ENCODE assay signal across 9 mouse cellular contexts in the genomic region with DNA sequence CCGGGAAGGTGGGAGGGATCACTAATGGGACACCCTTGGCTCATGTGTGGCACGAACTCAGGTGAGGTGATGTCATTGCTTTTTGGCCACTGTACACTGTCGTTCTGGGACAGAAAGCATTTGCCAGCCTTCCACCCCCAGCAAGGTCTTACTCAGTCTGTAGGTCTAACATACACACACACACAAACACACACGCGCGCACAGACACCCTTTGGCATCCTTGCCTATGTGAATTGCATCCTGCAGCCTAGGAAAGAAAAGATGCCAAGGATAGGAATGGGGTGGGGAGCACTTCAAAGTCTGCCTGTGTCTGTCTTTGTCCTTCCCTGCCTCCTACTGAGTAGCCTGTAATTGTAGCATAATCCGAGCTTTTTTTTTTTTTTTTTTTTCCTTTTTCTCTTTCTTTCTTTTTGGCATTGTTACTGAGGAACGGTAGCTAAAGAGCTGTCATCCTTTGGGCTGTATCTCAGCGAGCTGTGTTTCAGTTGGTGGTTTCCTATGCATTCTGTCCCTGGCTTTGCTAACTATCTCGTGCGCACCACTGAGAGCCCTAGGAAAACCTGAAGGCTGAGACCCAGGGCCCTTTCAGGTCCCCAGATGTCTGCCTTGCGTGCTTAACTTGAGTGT. TPM values are rescaled to one million over a fixed set of nuclear protein-coding genes. Genes with fewer than 3 reads are reported as not detected.
DNase-seq lines count a peak whose midpoint lies in the region; ATAC-seq and TF ChIP-seq lines count a peak whose summit lies in the region.
"Had no signal": no experiment of that assay in that cellular context is flagged by ENCODE, and none has a peak within 500 bp of the region (broad histone marks: within the 10 kb centered on the region; RNA-seq: fewer than 3 reads in every experiment).

No protein-coding gene starts in this region.

- H3K36me3 ChIP-seq in liver, embryonic 16.5 days (ENCODE audit: control insufficient read depth, insufficient read depth), result no peaks in the 10 kb centered on the region
- H3K36me3 ChIP-seq in liver, embryonic 12.5 days, result peaks cover 6% of the 10 kb centered on the region; the same call in 1 of the 2 replicates
- peaks cover 12% of the 10 kb centered on the region for H3K36me3 ChIP-seq in embryonic facial prominence, embryonic 12.5 days
- H3K36me3 ChIP-seq in hindbrain, embryonic 16.5 days (ENCODE audit: control insufficient read depth, insufficient read depth, low read length), result peaks cover 4% of the 10 kb centered on the region

- peak; percentile 35 for ATAC-seq in liver, embryonic 16.5 days (ENCODE audit: low read depth)
- no peak for ATAC-seq in liver, embryonic 12.5 days
- no peak for ATAC-seq in embryonic facial prominence, embryonic 12.5 days (ENCODE audit: insufficient number of reproducible peaks, insufficient read depth, low FRiP score, low TSS enrichment)
- ATAC-seq in hindbrain, embryonic 16.5 days, result no peak
- no peak for ATAC-seq in activated CD4-positive, CD25-positive, alpha-beta regulatory T cell, adult 4 months

- 45% methylated on average over 12 of the region's 12 CpGs for WGBS in liver, embryonic 16.5 days (ENCODE audit: insufficient replicate concordance)
- 59% methylated on average over 12 of the region's 12 CpGs for WGBS in liver, embryonic 12.5 days (ENCODE audit: insufficient replicate concordance)
- WGBS in embryonic facial prominence, embryonic 12.5 days, result 34% methylated on average over 12 of the region's 12 CpGs
- WGBS in hindbrain, embryonic 16.5 days, result 17% methylated on average over 12 of the region's 12 CpGs
- WGBS in olfactory bulb, adult 2 months, result 14% methylated on average over 12 of the region's 12 CpGs

- no peak overlapping the region for H3K9ac ChIP-seq in liver, embryonic 16.5 days (ENCODE audit: low read depth, low read length)
- no peak overlapping the region for H3K9ac ChIP-seq in liver, embryonic 12.5 days
- H3K9ac ChIP-seq in embryonic facial prominence, embryonic 12.5 days, result no peak overlapping the region
- H3K9ac ChIP-seq in hindbrain, embryonic 16.5 days (ENCODE audit: low read depth, low read length), result peak overlapping the region; percentile 20

- TF ChIP-seq CTCF in olfactory bulb, adult 2 months (IDR thresholded peaks at IDR 0.05; ENCODE audit: insufficient read depth, low read depth, low read length), result no peak

- no peaks in the 10 kb centered on the region for H3K27me3 ChIP-seq in liver, embryonic 16.5 days (ENCODE audit: control insufficient read depth, insufficient read depth, low read depth, low read length)
- H3K27me3 ChIP-seq in liver, embryonic 12.5 days (replicated peaks), result no peaks in the 10 kb centered on the region
- H3K27me3 ChIP-seq in embryonic facial prominence, embryonic 12.5 days, result no peaks in the 10 kb centered on the region
- no peaks in the 10 kb centered on the region for H3K27me3 ChIP-seq in hindbrain, embryonic 16.5 days (replicated peaks; ENCODE audit: control insufficient read depth, insufficient read depth, low read length)

- no peak for TF ChIP-seq POLR2A in olfactory bulb, adult 2 months (IDR thresholded peaks at IDR 0.05; ENCODE audit: insufficient read depth, low read depth, low read length)

- H3K9me3 ChIP-seq in liver, embryonic 16.5 days (replicated peaks; ENCODE audit: control insufficient read depth, low read length), result no peaks in the 10 kb centered on the region
- H3K9me3 ChIP-seq in liver, embryonic 12.5 days (replicated peaks), result no peaks in the 10 kb centered on the region
- H3K9me3 ChIP-seq in embryonic facial prominence, embryonic 12.5 days, result no peaks in the 10 kb centered on the region
- H3K9me3 ChIP-seq in hindbrain, embryonic 16.5 days (ENCODE audit: control insufficient read depth, low read length), result no peaks in the 10 kb centered on the region

- no peak overlapping the region for H3K4me3 ChIP-seq in liver, embryonic 16.5 days (ENCODE audit: low read depth, low read length)
- H3K4me3 ChIP-seq in liver, embryonic 12.5 days, result no peak overlapping the region
- H3K4me3 ChIP-seq in embryonic facial prominence, embryonic 12.5 days, result 0 out of 2 replicates have a peak overlapping the region, but pooled peaks have one; percentile 4
- 0 out of 2 replicates have a peak overlapping the region, but pooled peaks have one; percentile 14 for H3K4me3 ChIP-seq in hindbrain, embryonic 16.5 days (ENCODE audit: low read length)
- H3K4me3 ChIP-seq in olfactory bulb, adult 2 months (ENCODE audit: insufficient read depth, low read depth, low read length), result peak overlapping the region; percentile 36
- H3K4me3 ChIP-seq: myocyte had no signal

- peaks cover 50% of the 10 kb centered on the region for H3K4me1 ChIP-seq in liver, embryonic 16.5 days (ENCODE audit: control insufficient read depth, low read depth, low read length)
- peaks cover 73% of the 10 kb centered on the region for H3K4me1 ChIP-seq in liver, embryonic 12.5 days
- H3K4me1 ChIP-seq in embryonic facial prominence, embryonic 12.5 days, result peaks cover 64% of the 10 kb centered on the region
- H3K4me1 ChIP-seq in hindbrain, embryonic 16.5 days (ENCODE audit: control insufficient read depth, insufficient read depth, low read depth, low read length), result peaks cover 73% of the 10 kb centered on the region
- H3K4me1 ChIP-seq in olfactory bulb, adult 2 months (ENCODE audit: control insufficient read depth, insufficient read depth, low read length), result peaks cover 50% of the 10 kb centered on the region

- H3K4me2 ChIP-seq in liver, embryonic 16.5 days (ENCODE audit: low read depth, low read length), result no peak overlapping the region
- no peak overlapping the region for H3K4me2 ChIP-seq in liver, embryonic 12.5 days
- H3K4me2 ChIP-seq in embryonic facial prominence, embryonic 12.5 days (replicated peaks), result peak overlapping the region; percentile 82
- H3K4me2 ChIP-seq in hindbrain, embryonic 16.5 days (ENCODE audit: low read length), result peak overlapping the region; percentile 75

- H3K27ac ChIP-seq in liver, embryonic 16.5 days (ENCODE audit: low read length), result no peak overlapping the region
- no peak overlapping the region for H3K27ac ChIP-seq in liver, embryonic 12.5 days
- peak overlapping the region; percentile 72 for H3K27ac ChIP-seq in embryonic facial prominence, embryonic 12.5 days
- H3K27ac ChIP-seq in hindbrain, embryonic 16.5 days (ENCODE audit: low read depth, low read length), result peak overlapping the region; percentile 76
- H3K27ac ChIP-seq in olfactory bulb, adult 2 months (ENCODE audit: insufficient read depth, low read depth, low read length), result peak overlapping the region; percentile 99

- no peak for DNase-seq in kidney, adult 8-10 months
- no peak for DNase-seq in embryo, embryonic 11 days

RNA-seq across cellular contexts. Expression of a gene that starts 4.8 kb away (rescaled TPM):
- polyA plus RNA-seq in liver, embryonic 16.5 days (2015; fragmentation: Nextera tagmentation; extraction: Ambion mirVana), result 52.3 and 54.7 TPM in 2 replicates
- 41.3 and 42.3 TPM in 2 replicates for polyA plus RNA-seq in liver, embryonic 12.5 days (2016; fragmentation: Nextera tagmentation; extraction: Ambion mirVana)
- 252 and 258 TPM in 2 replicates for polyA plus RNA-seq in embryonic facial prominence, embryonic 12.5 days (2016; fragmentation: Nextera tagmentation; extraction: Ambion mirVana)
- polyA plus RNA-seq in hindbrain, embryonic 16.5 days (2015; fragmentation: Nextera tagmentation; extraction: Ambion mirVana), result 223 and 225 TPM in 2 replicates
- not detected in 2 replicates for polyA plus RNA-seq in olfactory bulb, adult 2 months (2012; ENCODE audit: insufficient read depth, insufficient read length, low replicate concordance, missing spikeins)
- 100 to 1,000 TPM in 1 of 2 experiments, 10 to 100 TPM in 1; 75.8 to 126 TPM for polyA plus RNA-seq in activated CD4-positive, CD25-positive, alpha-beta regulatory T cell, adult 4 months (2017; shearing (Covaris generic))

RNA-seq across cellular contexts. Expression of a gene that starts 29.4 kb away (rescaled TPM):
- 0.13 TPM in 1 of 2 replicates, not detected in the other for polyA plus RNA-seq in liver, embryonic 16.5 days (2015; fragmentation: Nextera tagmentation; extraction: Ambion mirVana)
- not detected in 2 replicates for polyA plus RNA-seq in liver, embryonic 12.5 days (2016; fragmentation: Nextera tagmentation; extraction: Ambion mirVana)
- polyA plus RNA-seq in embryonic facial prominence, embryonic 12.5 days (2016; fragmentation: Nextera tagmentation; extraction: Ambion mirVana), result 0.22 and 0.29 TPM in 2 replicates
- polyA plus RNA-seq in hindbrain, embryonic 16.5 days (2015; fragmentation: Nextera tagmentation; extraction: Ambion mirVana), result 7.5 and 9.5 TPM in 2 replicates
- polyA plus RNA-seq in olfactory bulb, adult 2 months (2012; ENCODE audit: insufficient read depth, insufficient read length, low replicate concordance, missing spikeins), result not detected in 2 replicates
- polyA plus RNA-seq in activated CD4-positive, CD25-positive, alpha-beta regulatory T cell, adult 4 months (2017; shearing (Covaris generic)), result 1 to 10 TPM in 1 of 2 experiments, under 1 TPM in 1; 0.51 to 1.5 TPM
- polyA plus RNA-seq: myocyte had no signal

Comparison
In these comparisons a context has a peak if more than half of its experiments do, and no peak if none do; other contexts are left out.
1. H3K27ac ChIP-seq: peak in embryonic facial prominence, embryonic 12.5 days (single experiment), hindbrain, embryonic 16.5 days (single experiment) and olfactory bulb, adult 2 months (single experiment); none in liver, embryonic 16.5 days (single experiment) and liver, embryonic 12.5 days (single experiment).
2. H3K4me2 ChIP-seq: peak in embryonic facial prominence, embryonic 12.5 days (single experiment) and hindbrain, embryonic 16.5 days (single experiment); none in liver, embryonic 16.5 days (single experiment) and liver, embryonic 12.5 days (single experiment).
3. H3K4me3 ChIP-seq: peak in embryonic facial prominence, embryonic 12.5 days (single experiment), hindbrain, embryonic 16.5 days (single experiment) and olfactory bulb, adult 2 months (single experiment); none in liver, embryonic 16.5 days (single experiment) and liver, embryonic 12.5 days (single experiment).